Mouse (Mus musculus) midbrain, postnatal 0 days (tissue): ENCODE data around the gene Olfml3. TPM values are rescaled to one million over a fixed set of nuclear protein-coding genes. Genes with fewer than 3 reads are reported as not detected.

Source experiments
- ATAC-seq: fragments of 200-750 bp; cut with Nextera tagmentation; 2 replicates; pipeline ENCODE4 v1.8.0; 2017; ENCODE audit warnings: moderate number of reproducible peaks, mild to moderate bottlenecking, moderate TSS enrichment, moderate library complexity; ENCODE audit not compliant: low FRiP score
- DNase-seq: peaks from one replicate; pipeline ENCODE4 v3.0.0-alpha.2; 2015; ENCODE audit warnings: low spot score
- H3K27ac ChIP-seq: fragments of 300-500 bp; sonication (generic); 2 replicates; pipeline ENCODE4 v1.5.1; 2014; ENCODE audit warnings: low read depth, mild to moderate bottlenecking, low read length, mixed read lengths
- H3K27me3 ChIP-seq: fragments of 300-500 bp; sonication (generic); 2 replicates; pipeline ENCODE4 v1.6.1; 2014; ENCODE audit warnings: low read length, control low read depth, mixed read lengths; ENCODE audit not compliant: insufficient read depth
- H3K36me3 ChIP-seq: fragments of 300-500 bp; sonication (generic); 2 replicates; pipeline ENCODE4 v1.6.1; 2014; ENCODE audit warnings: low read length, control low read depth, mixed read lengths; ENCODE audit not compliant: insufficient read depth
- H3K4me1 ChIP-seq: fragments of 300-500 bp; sonication (generic); 2 replicates; pipeline ENCODE4 v1.6.1; 2014; ENCODE audit warnings: mild to moderate bottlenecking, control low read depth, antibody characterized with exemption, low read length, mixed read lengths; ENCODE audit not compliant: insufficient read depth
- H3K4me2 ChIP-seq: fragments of 300-500 bp; sonication (generic); 2 replicates; pipeline ENCODE4 v1.6.1; 2014; ENCODE audit warnings: low read depth, mild to moderate bottlenecking, low read length, mixed read lengths; ENCODE audit not compliant: poor library complexity, severe bottlenecking
- H3K4me3 ChIP-seq: fragments of 300-500 bp; sonication (generic); 2 replicates; pipeline ENCODE4 v1.5.1; 2014; ENCODE audit warnings: low read depth, mild to moderate bottlenecking, low read length, moderate library complexity
- H3K9ac ChIP-seq: fragments of 300-500 bp; sonication (generic); replicated peaks from 2 replicates; pipeline ENCODE4 v1.6.1; 2014; ENCODE audit warnings: mild to moderate bottlenecking, low read length, moderate library complexity, mixed read lengths; ENCODE audit not compliant: poor library complexity, severe bottlenecking
- H3K9me3 ChIP-seq: fragments of 300-500 bp; sonication (generic); 2 replicates; pipeline ENCODE4 v1.6.1; 2016; ENCODE audit warnings: low read length, control low read depth
- CTCF ChIP-seq: IDR thresholded peaks from 2 replicates; pipeline ENCODE4 v1.5.1; 2016; ENCODE audit warnings: antibody characterized with exemption, mild to moderate bottlenecking
- WGBS: fragments of 180-500 bp; shearing (Covaris S2); extraction: QIAGEN DNeasy Blood & Tissue Kit; methylation state at CpG from one replicate; pipeline ENCODE4 v1.1.7; 2014; 5-methylcytosine and 5-hydroxymethylcytosine counted together
- polyA plus RNA-seq: library from polyadenylated mRNA; unstranded; fragments of >200 nt; fragmentation: Nextera tagmentation; extraction: Ambion mirVana; gene quantifications from 2 replicates; pipeline ENCODE4 v1.2.1, GENCODE M21; 2015
- total RNA-seq: library from RNA; depleted of rRNA; stranded (reverse); fragments of >200 nt; gene quantifications from 2 replicates; pipeline ENCODE4 v1.2.3, GENCODE M21; 2014

Olfml3 gene
- total and polyA plus RNA-seq, 2 experiments from 2014 or later = 7.0 to 7.5 TPM

DNA sequence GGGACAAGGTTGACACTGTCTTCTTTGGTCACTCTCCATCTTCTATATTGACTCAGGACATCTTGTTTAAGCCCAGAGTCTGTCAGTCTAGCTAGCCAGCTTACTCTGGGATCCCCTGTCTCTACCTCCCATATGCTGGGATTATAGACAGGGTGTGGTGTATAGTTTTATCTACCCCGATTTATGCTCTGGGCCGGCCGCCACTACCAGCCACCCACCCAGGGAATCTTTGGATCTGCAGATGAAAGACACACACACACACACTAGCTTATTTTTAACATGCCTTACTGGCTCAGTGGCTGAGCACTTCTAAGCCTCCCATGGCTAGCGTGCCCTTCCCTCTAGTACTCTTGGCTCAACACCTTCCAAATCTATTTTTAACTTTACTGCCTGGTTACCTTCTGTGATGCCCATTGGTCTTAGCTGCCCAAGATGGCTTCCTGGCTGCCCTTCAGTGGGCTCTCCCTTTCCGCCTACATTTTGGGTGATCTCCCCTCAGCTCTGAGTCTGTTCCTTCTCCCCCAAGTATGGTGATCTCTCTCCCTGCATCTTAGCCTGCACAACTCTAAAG is 28.2 kb downstream of the Olfml3 start:
- Histone ChIP-seq H3K27ac (no peak overlapping the region), H3K4me3 (no peak overlapping the region), H3K27me3 (no peaks in the 10 kb centered on the region), H3K9me3 (no peaks in the 10 kb centered on the region), H3K36me3 (no peaks in the 10 kb centered on the region), H3K9ac (no peak overlapping the region), H3K4me1 (no peaks in the 10 kb centered on the region), H3K4me2 (no peak overlapping the region)
- no peak for TF ChIP-seq CTCF
- WGBS = 95% methylated on average over 5 of the region's 5 CpGs
- ATAC-seq (no peak), DNase-seq (no peak)

DNA sequence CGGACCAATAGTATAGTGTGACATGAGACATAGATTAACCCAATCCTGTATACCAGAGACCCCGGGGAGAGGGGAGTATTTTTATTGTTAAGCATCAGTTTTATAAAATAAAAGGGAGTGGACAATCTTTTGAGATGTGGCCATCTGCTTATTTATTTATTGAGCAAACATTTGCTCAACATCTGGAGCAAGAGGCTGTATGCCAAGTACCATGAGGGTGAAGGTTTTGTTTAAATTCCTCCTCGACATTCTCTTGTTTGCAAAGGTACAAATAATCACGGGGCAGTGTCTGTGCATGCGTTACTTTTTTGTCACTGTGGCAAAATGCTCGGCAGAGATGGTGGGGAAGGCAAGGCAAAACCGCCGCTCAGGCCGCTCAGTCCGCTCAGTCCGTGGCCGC is 32.4 kb downstream of the Olfml3 start:
- Histone ChIP-seq H3K27ac (no peak overlapping the region), H3K9ac (no peak overlapping the region), H3K9me3 (no peaks in the 10 kb centered on the region), H3K4me1 (no peaks in the 10 kb centered on the region), H3K4me3 (no peak overlapping the region), H3K36me3 (no peaks in the 10 kb centered on the region), H3K4me2 (no peak overlapping the region), H3K27me3 (no peaks in the 10 kb centered on the region)
- ATAC-seq = no peak
- WGBS = 91% methylated on average over 12 of the region's 12 CpGs
- no peak for TF ChIP-seq CTCF
- no peak for DNase-seq

DNA sequence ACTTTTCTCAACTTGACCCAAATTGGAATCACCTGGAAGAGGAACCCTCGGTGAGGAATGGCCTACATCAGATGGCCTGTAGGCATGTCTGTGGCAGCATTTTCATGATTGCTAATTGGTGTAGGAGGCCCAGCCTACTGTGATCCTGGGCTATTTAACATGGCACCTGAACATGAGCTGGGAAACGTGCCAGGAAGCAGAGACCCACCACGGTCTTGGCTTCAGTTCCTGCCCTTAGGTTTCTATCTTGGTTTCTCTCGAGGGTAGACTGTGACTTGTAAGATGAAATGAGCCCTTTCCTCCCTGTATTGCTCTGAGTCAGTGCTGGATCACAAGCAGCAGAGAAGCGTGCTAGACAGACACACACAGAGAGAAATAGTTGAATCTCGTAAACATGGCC is 33.1 kb downstream of the Olfml3 start:
- H3K4me2 ChIP-seq = no peak overlapping the region
- TF ChIP-seq CTCF = no peak
- H3K4me1 ChIP-seq = no peaks in the 10 kb centered on the region
- no peak overlapping the region for H3K4me3 ChIP-seq
- no peak overlapping the region for H3K9ac ChIP-seq
- peak; percentile 38 for DNase-seq
- H3K9me3 ChIP-seq = no peaks in the 10 kb centered on the region
- 72% methylated on average over 6 of the region's 6 CpGs for WGBS
- H3K27ac ChIP-seq = no peak overlapping the region
- no peaks in the 10 kb centered on the region for H3K36me3 ChIP-seq
- ATAC-seq = no peak
- H3K27me3 ChIP-seq = no peaks in the 10 kb centered on the region

DNA sequence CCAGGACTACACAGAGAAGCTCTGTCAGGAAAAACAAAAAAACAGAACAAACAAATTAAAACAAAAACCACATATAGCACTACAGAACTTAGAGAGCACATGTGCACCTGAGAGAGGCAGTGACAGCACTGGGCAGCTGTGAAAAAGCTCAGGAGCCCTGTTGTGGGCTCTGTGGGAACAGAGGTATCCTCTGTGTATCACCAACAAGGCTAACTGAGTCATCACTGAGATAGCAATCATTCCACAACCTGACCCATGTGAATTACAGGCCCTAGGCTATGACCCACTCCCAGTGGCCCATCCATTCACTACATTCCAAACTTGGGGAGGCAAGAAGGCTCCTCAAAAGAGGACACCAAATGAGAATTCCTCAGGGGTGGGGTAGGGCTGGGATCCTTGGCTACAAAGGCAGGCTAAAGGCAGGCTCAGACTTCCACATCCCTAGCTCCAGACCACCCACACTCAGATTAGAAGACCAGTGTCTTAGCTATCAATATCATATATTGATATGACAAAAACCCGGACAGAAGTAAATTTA is 41.3 kb downstream of the Olfml3 start:
- DNase-seq = no peak
- Histone ChIP-seq H3K9me3 (no peaks in the 10 kb centered on the region), H3K36me3 (no peaks in the 10 kb centered on the region), H3K27me3 (no peaks in the 10 kb centered on the region), H3K4me2 (no peak overlapping the region), H3K4me1 (no peaks in the 10 kb centered on the region), H3K4me3 (no peak overlapping the region), H3K27ac (no peak overlapping the region), H3K9ac (no peak overlapping the region)
- ATAC-seq = no peak
- no peak for TF ChIP-seq CTCF
- WGBS = 82% methylated on average over 1 of the region's 1 CpGs

DNA sequence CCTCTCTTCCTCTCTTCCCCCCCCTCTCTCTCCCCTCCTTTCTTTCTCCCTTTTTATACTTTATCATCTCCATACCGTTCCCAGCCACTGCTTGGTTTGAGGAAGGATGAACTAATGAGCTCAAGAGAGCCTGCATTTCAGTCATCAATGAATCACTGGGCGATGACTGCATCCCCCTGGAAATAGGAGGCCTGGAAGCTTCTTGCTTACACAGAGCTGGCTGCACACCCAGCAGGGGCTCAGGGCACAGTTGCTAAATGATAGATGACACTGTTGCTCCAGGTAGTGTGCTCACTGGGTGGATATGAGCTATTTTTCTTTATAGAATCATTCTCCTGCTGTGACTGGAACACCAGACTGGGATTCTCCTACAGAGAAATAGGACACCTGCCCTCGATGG is 42.2 kb downstream of the Olfml3 start:
- Histone ChIP-seq H3K27ac (no peak overlapping the region), H3K36me3 (no peaks in the 10 kb centered on the region), H3K9me3 (no peaks in the 10 kb centered on the region), H3K4me3 (no peak overlapping the region), H3K4me1 (no peaks in the 10 kb centered on the region), H3K9ac (no peak overlapping the region), H3K27me3 (no peaks in the 10 kb centered on the region), H3K4me2 (no peak overlapping the region)
- WGBS = 48% methylated on average over 3 of the region's 3 CpGs
- DNase-seq (peak; percentile 9), ATAC-seq (no peak)
- no peak for TF ChIP-seq CTCF

DNA sequence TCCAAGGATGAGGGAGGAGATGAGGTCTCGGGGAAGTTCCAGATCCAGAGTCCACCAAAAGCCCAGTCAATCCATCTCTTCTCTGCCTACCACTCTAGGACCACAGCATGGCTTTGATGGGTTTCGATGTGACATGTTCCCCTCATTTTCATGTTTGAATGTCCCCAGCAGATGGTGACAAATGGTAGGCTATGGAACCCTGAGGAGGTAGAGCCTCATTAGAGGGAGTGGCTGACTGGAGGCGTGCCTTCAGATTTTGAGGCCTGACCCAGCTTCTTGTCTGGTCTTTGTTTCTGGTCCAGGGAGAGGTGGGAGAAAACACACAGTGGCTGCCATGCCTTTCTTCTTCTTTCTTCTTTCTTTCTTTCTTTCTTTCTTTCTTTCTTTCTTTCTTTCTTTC is 47.3 kb downstream of the Olfml3 start:
- WGBS = 86% methylated on average over 3 of the region's 3 CpGs
- H3K9ac ChIP-seq = no peak overlapping the region
- H3K27ac ChIP-seq = no peak overlapping the region
- DNase-seq (no peak), ATAC-seq (no peak)
- H3K9me3 ChIP-seq = no peaks in the 10 kb centered on the region
- no peaks in the 10 kb centered on the region for H3K4me1 ChIP-seq
- no peak overlapping the region for H3K4me3 ChIP-seq
- peak; percentile 27; the same call in 1 of the 2 replicates for TF ChIP-seq CTCF
- no peaks in the 10 kb centered on the region for H3K36me3 ChIP-seq
- no peaks in the 10 kb centered on the region for H3K27me3 ChIP-seq
- H3K4me2 ChIP-seq = no peak overlapping the region
